Mouse (Mus musculus) liver, embryonic 12.5 days (tissue): ENCODE results near the gene Tmco1. TPM values are rescaled to one million over a fixed set of nuclear protein-coding genes. Genes with fewer than 3 reads are reported as not detected.
A peak's percentile ranks its signal among the peaks of the same experiment; 100 is the strongest.

ENCODE experiments used
- ATAC-seq: fragments of 200-750 bp; cut with Nextera tagmentation; 2 replicates; pipeline ENCODE4 v1.8.0; 2017; ENCODE audit warnings: moderate number of reproducible peaks, mild to moderate bottlenecking, moderate library complexity
- H3K27ac ChIP-seq: fragments of 300-500 bp; sonication (generic); 2 replicates; pipeline ENCODE4 v1.5.1; 2016; ENCODE audit warnings: mild to moderate bottlenecking
- H3K27me3 ChIP-seq: fragments of 300-500 bp; sonication (generic); replicated peaks from 2 replicates; pipeline ENCODE4 v1.6.1; 2016; ENCODE audit warnings: mild to moderate bottlenecking, moderate library complexity
- H3K36me3 ChIP-seq: fragments of 300-500 bp; sonication (generic); 2 replicates; pipeline ENCODE4 v1.6.1; 2016; ENCODE audit warnings: mild to moderate bottlenecking, moderate library complexity
- H3K4me1 ChIP-seq: fragments of 300-500 bp; sonication (generic); 2 replicates; pipeline ENCODE4 v1.6.1; 2016
- H3K4me2 ChIP-seq: fragments of 300-500 bp; sonication (generic); 2 replicates; pipeline ENCODE4 v1.6.1; 2016; ENCODE audit warnings: mild to moderate bottlenecking, moderate library complexity
- H3K4me3 ChIP-seq: fragments of 300-500 bp; sonication (generic); 2 replicates; pipeline ENCODE4 v1.5.1; 2016; ENCODE audit warnings: mild to moderate bottlenecking, moderate library complexity
- H3K9ac ChIP-seq: fragments of 300-500 bp; sonication (generic); 2 replicates; pipeline ENCODE4 v1.6.1; 2016; ENCODE audit warnings: mild to moderate bottlenecking, moderate library complexity
- H3K9me3 ChIP-seq: fragments of 300-500 bp; sonication (generic); replicated peaks from 2 replicates; pipeline ENCODE4 v1.6.1; 2016; ENCODE audit warnings: mild to moderate bottlenecking, moderate library complexity
- WGBS: fragments of 180-500 bp; shearing (Covaris S2); methylation state at CpG from one replicate; pipeline ENCODE4 v1.1.7; 2016; ENCODE audit not compliant: insufficient replicate concordance; 5-methylcytosine and 5-hydroxymethylcytosine counted together
- polyA plus RNA-seq: library from polyadenylated mRNA; unstranded; fragments of >200 nt; fragmentation: Nextera tagmentation; extraction: Ambion mirVana; gene quantifications from 2 replicates; pipeline ENCODE4 v1.2.1, GENCODE M21; 2016

Gene Tmco1
- polyA plus RNA-seq, 1 experiment from 2014 or later, result 74.2 TPM

GRCm38 (mm10) chr1:167363322-167363721, 55.1 kb downstream of the Tmco1 start:
- ATAC-seq, result no peak
- no peak overlapping the region for H3K9ac ChIP-seq
- WGBS, result 86% methylated on average over 5 of the region's 5 CpGs
- no peaks in the 10 kb centered on the region for H3K27me3 ChIP-seq
- no peak overlapping the region for H3K4me2 ChIP-seq
- H3K4me1 ChIP-seq, result peaks cover 25% of the 10 kb centered on the region
- H3K4me3 ChIP-seq, result no peak overlapping the region
- no peaks in the 10 kb centered on the region for H3K9me3 ChIP-seq
- H3K36me3 ChIP-seq, result peaks cover 98% of the 10 kb centered on the region
- no peak overlapping the region for H3K27ac ChIP-seq

DNA sequence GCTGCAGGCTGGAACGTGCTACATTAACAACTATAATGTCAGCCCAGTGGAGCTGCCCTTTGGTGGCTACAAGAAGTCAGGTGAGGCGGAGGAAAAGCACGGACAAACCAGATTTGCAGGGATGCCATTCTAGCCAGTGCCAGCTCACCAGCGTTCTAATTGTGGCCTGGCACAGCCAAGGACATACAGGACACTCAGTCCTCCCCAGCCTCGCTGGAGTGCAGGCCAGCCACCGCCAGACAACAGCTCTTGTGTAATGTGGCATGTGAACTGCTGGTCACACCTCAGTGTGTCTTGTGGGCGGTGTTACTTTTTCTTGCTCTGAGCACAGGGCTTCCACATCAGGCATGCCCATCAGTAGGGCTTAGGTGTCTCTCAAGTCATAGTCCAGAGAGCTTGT, 57.6 kb downstream of the Tmco1 start:
- peaks cover 99% of the 10 kb centered on the region for H3K36me3 ChIP-seq
- 91% methylated on average over 7 of the region's 7 CpGs for WGBS
- H3K9ac ChIP-seq, result no peak overlapping the region
- no peak for ATAC-seq
- peaks cover 50% of the 10 kb centered on the region for H3K4me1 ChIP-seq
- no peak overlapping the region for H3K4me3 ChIP-seq
- H3K9me3 ChIP-seq, result no peaks in the 10 kb centered on the region
- H3K27ac ChIP-seq, result peak overlapping the region; percentile 92
- H3K27me3 ChIP-seq, result no peaks in the 10 kb centered on the region
- no peak overlapping the region for H3K4me2 ChIP-seq

DNA sequence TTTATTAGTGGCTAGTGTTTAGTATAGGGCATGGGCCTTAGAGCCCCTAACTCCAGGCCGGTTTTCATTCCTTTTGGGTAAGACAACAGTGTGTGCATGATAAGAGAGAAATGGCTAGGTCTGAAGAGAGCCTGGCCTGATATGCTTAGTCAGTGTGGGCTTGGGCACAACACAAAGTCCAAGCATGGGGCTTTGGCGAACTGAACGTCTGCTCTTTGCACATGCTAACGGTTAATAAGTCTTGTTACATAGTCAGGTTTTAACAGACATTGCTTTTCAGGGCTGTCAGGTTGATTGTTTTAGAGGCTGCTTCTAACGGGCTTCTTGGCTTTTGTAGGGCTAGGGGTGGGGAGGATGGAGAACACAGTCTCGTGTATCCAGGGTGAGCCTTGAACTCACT, 58.4 kb downstream of the Tmco1 start:
- Histone ChIP-seq H3K4me1 (peaks cover 58% of the 10 kb centered on the region), H3K9me3 (no peaks in the 10 kb centered on the region), H3K4me2 (no peak overlapping the region), H3K27me3 (no peaks in the 10 kb centered on the region), H3K4me3 (no peak overlapping the region), H3K9ac (peak overlapping the region; percentile 48; the same call in 1 of the 2 replicates), H3K36me3 (peaks cover 99% of the 10 kb centered on the region), H3K27ac (peak overlapping the region; percentile 92)
- no peak for ATAC-seq
- 72% methylated on average over 6 of the region's 6 CpGs for WGBS

GRCm38 (mm10) chr1:167368018-167368417, 59.8 kb downstream of the Tmco1 start:
- peak; percentile 79 for ATAC-seq
- peak overlapping the region; percentile 48 for H3K9ac ChIP-seq
- H3K27me3 ChIP-seq, result no peaks in the 10 kb centered on the region
- 0 out of 2 replicates have a peak overlapping the region, but pooled peaks have one; percentile 0 for H3K4me3 ChIP-seq
- H3K36me3 ChIP-seq, result peaks cover 99% of the 10 kb centered on the region
- 47% methylated on average over 4 of the region's 4 CpGs for whole genome bisulfite sequencing
- H3K27ac ChIP-seq, result peak overlapping the region; percentile 92
- H3K9me3 ChIP-seq, result no peaks in the 10 kb centered on the region
- peaks cover 64% of the 10 kb centered on the region for H3K4me1 ChIP-seq
- H3K4me2 ChIP-seq, result peak overlapping the region; percentile 43

- Histone ChIP-seq H3K36me3 (peaks cover 99% of the 10 kb centered on the region), H3K9me3 (no peaks in the 10 kb centered on the region), H3K4me2 (peak overlapping the region; percentile 43), H3K9ac (peak overlapping the region; percentile 47), H3K27me3 (no peaks in the 10 kb centered on the region), H3K27ac (peak overlapping the region; percentile 92), H3K4me1 (peaks cover 67% of the 10 kb centered on the region), H3K4me3 (0 out of 2 replicates have a peak overlapping the region, but pooled peaks have one; percentile 0)
- peak; percentile 89 for ATAC-seq
- 36% methylated on average over 7 of the region's 7 CpGs for WGBS
These were observed 60.3 kb downstream of the Tmco1 start for GRCm38 (mm10) chr1:167368513-167368912.

DNA sequence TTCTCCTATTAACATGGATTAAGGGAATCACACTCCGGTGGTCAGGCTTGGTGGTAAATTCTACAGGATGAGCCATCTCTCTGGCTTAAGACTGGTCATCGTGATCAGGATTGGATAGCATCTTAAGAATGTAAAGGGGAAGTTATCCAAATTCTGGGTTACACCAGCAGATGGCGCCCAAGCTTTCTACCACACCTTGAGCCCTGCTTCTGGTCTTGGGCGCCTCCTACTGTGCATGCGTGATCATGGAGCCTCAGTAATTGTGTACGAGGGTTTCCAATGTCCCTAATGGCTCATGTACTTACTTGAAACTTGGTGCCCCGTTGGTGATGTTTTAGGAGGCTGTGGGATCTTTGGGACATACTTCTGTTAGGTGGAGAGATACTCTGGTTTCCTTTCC, 61.7 kb downstream of the Tmco1 start:
- no peak overlapping the region for H3K4me2 ChIP-seq
- H3K4me3 ChIP-seq, result no peak overlapping the region
- H3K36me3 ChIP-seq, result peaks cover 99% of the 10 kb centered on the region
- H3K27ac ChIP-seq, result peak overlapping the region; percentile 92
- no peaks in the 10 kb centered on the region for H3K9me3 ChIP-seq
- H3K4me1 ChIP-seq, result peaks cover 81% of the 10 kb centered on the region
- H3K9ac ChIP-seq, result peak overlapping the region; percentile 47
- ATAC-seq, result peak; percentile 41; the same call in 1 of the 2 replicates
- no peaks in the 10 kb centered on the region for H3K27me3 ChIP-seq
- WGBS, result 7% methylated on average over 7 of the region's 7 CpGs

DNA sequence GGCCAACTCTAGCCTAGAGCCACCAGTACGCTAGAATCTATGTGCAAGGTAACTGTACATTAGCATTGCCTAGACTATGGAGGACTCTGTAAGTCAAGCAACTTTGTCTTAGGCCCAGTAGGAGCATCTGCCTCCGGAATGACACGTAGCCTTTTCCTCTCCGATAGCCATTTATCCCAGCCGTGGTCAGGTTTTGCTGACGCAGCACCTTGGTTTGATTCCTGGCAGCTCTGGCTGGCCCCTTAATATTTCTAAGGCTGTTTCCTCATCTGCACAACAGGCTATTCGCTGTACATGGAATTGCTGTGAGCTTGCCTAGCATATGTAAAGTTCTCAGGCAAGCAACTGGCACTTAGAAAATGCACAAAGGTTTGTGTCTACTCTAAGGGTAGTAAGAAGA, 64.6 kb downstream of the Tmco1 start:
- Histone ChIP-seq H3K4me1 (peaks cover 86% of the 10 kb centered on the region), H3K27me3 (no peaks in the 10 kb centered on the region), H3K9ac (no peak overlapping the region), H3K4me3 (no peak overlapping the region), H3K36me3 (peaks cover 99% of the 10 kb centered on the region), H3K9me3 (no peaks in the 10 kb centered on the region), H3K27ac (0 out of 2 replicates have a peak overlapping the region, but pooled peaks have one; percentile 15), H3K4me2 (no peak overlapping the region)
- ATAC-seq, result no peak
- WGBS, result 90% methylated on average over 7 of the region's 7 CpGs

GRCm38 (mm10) chr1:167374003-167374784, 66.0 kb downstream of the Tmco1 start:
- Histone ChIP-seq H3K4me1 (peaks cover 86% of the 10 kb centered on the region), H3K4me3 (peak overlapping the region; percentile 12; the same call in 1 of the 2 replicates), H3K4me2 (peak overlapping the region; percentile 54), H3K9ac (peak overlapping the region; percentile 35; the same call in 1 of the 2 replicates), H3K27me3 (no peaks in the 10 kb centered on the region), H3K9me3 (no peaks in the 10 kb centered on the region), H3K27ac (peak overlapping the region; percentile 80), H3K36me3 (peaks cover 99% of the 10 kb centered on the region)
- ATAC-seq, result peak; percentile 79
- 29% methylated on average over 15 of the region's 15 CpGs for WGBS

DNA sequence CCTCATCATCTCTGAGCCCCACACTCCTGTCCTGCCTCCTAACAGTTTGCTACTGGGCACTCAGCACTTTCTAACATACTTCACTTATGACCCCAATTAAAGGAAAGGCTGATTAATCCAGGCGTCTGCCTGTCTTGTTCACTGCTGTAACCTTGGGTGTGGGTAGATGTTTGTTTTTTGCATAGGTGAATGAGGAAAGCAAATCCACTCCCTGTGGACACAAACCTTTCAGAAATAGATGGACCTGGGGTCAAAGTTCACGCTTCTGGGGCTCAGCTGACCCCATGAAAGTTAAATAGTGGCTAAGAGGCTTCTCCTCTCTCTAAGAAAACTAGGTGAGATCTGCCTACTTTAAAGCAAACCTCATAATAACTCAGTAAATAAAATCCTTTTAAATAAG, 66.8 kb downstream of the Tmco1 start:
- ATAC-seq, result no peak
- H3K27ac ChIP-seq, result peak overlapping the region; percentile 80
- peaks cover 100% of the 10 kb centered on the region for H3K36me3 ChIP-seq
- H3K4me2 ChIP-seq, result peak overlapping the region; percentile 54
- peak overlapping the region; percentile 35 for H3K9ac ChIP-seq
- peak overlapping the region; percentile 12; the same call in 1 of the 2 replicates for H3K4me3 ChIP-seq
- no peaks in the 10 kb centered on the region for H3K27me3 ChIP-seq
- 62% methylated on average over 2 of the region's 2 CpGs for WGBS
- H3K4me1 ChIP-seq, result peaks cover 87% of the 10 kb centered on the region
- H3K9me3 ChIP-seq, result no peaks in the 10 kb centered on the region

DNA sequence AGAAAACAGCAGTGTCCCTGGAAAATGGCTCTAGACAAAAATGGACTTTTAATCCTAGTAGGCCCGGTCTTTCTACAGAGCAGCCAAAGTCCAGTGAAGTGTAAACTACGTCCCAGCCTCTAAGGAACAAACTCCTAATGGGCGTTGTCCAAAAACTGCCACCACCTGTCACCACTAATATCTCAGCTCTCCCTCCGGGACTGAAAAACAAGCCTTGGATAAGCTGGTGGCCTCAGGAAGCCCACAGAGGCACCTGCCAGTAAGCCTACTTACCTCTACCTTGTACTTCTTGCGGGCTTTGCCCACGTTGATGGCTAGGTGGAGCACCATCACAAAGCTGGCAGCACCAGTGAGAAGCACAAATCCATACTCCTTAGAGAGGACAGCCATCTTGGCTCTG, 69.8 kb downstream of the Tmco1 start:
- Histone ChIP-seq H3K4me1 (peaks cover 94% of the 10 kb centered on the region), H3K9ac (no peak overlapping the region), H3K27me3 (no peaks in the 10 kb centered on the region), H3K9me3 (no peaks in the 10 kb centered on the region), H3K36me3 (peaks cover 98% of the 10 kb centered on the region), H3K4me3 (no peak overlapping the region), H3K4me2 (no peak overlapping the region), H3K27ac (peak overlapping the region; percentile 100)
- WGBS, result 73% methylated on average over 6 of the region's 6 CpGs
- ATAC-seq, result no peak

DNA sequence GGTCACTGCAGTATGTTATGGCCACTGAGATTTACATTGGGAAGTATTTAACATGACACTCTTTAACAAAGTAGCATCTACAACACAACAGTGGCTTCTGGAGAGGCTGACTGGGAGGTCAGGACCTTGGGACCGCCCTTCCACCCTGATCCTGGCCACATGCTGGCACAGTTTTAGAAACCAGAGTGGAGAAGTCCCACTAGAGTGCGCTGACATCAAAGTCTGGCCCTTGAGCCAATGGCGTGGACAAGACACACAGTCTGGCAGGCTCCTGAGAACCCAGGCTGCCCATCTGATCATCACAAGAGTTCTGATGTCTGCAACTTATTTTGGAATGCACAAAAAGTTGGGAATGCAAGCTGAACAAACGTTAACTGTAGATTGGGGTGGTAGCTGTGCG, 71.6 kb downstream of the Tmco1 start:
- no peak for ATAC-seq
- Histone ChIP-seq H3K4me1 (peaks cover 94% of the 10 kb centered on the region), H3K4me2 (no peak overlapping the region; the same call in 1 of the 2 replicates), H3K4me3 (no peak overlapping the region), H3K36me3 (peaks cover 88% of the 10 kb centered on the region), H3K27me3 (no peaks in the 10 kb centered on the region), H3K9me3 (no peaks in the 10 kb centered on the region), H3K27ac (peak overlapping the region; percentile 100; the same call in 1 of the 2 replicates), H3K9ac (peak overlapping the region; percentile 12)
- 80% methylated on average over 5 of the region's 5 CpGs for WGBS

DNA sequence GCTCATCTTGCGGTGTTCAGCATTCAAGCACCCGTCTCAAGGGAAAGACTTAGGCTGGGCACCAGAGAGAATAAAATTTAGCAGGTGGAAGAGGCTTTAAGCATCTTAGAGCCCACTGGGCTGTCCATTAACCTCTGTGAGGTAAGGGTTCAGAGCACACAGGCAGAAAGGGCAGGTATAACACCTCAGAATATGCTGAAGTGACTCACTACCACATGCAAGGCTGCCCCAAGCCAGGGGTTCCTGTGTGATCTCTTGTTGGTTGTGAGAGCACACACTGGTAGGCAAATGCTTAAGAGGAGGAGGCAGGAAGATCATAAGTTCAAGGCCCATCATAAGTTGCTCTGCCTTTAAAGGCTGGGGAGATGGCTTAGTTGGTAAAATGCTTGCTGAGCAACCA, 72.0 kb downstream of the Tmco1 start:
- Histone ChIP-seq H3K27me3 (no peaks in the 10 kb centered on the region), H3K4me1 (peaks cover 94% of the 10 kb centered on the region), H3K27ac (peak overlapping the region; percentile 100), H3K4me3 (no peak overlapping the region), H3K36me3 (peaks cover 83% of the 10 kb centered on the region), H3K4me2 (peak overlapping the region; percentile 6; the same call in 1 of the 2 replicates), H3K9ac (peak overlapping the region; percentile 12), H3K9me3 (no peaks in the 10 kb centered on the region)
- WGBS, result 91% methylated on average over 2 of the region's 2 CpGs
- ATAC-seq, result no peak
